Mouse (Mus musculus): ENCODE measurements around the gene Sdc3. TPM values are rescaled to one million over a fixed set of nuclear protein-coding genes. Genes with fewer than 3 reads are reported as not detected.

The Sdc3 gene
- polyA plus RNA-seq, 1 experiment, result 18.1 TPM

- 15% methylated on average over 2 of the region's 2 CpGs for WGBS
- H3K27ac ChIP-seq (ENCODE audit: control insufficient read depth, insufficient read depth, low read depth, low read length, poor library complexity), result peak overlapping the region; percentile 50; the same call in 1 of the 2 replicates
These were observed 9.8 kb upstream of the Sdc3 start for GRCm38 (mm10) chr4:130782492-130782891.

GRCm38 (mm10) chr4:130784755-130785154 is 7.6 kb upstream of the Sdc3 start:
- no peak for TF ChIP-seq POLR2A (IDR thresholded peaks at IDR 0.05; ENCODE audit: borderline replicate concordance, control insufficient read depth, low read depth, low read length)
- TF ChIP-seq CTCF (IDR thresholded peaks at IDR 0.05; ENCODE audit: control insufficient read depth, insufficient read depth, low read length), result peak; percentile 62
- no peak overlapping the region for H3K4me3 ChIP-seq (replicated peaks; ENCODE audit: control insufficient read depth, low read depth, low read length)
- no peaks in the 10 kb centered on the region for H3K4me1 ChIP-seq (ENCODE audit: control insufficient read depth, insufficient read depth, low read length)
- H3K27ac ChIP-seq (ENCODE audit: control insufficient read depth, insufficient read depth, low read depth, low read length, poor library complexity), result no peak overlapping the region
- WGBS, result 19% methylated on average over 4 of the region's 4 CpGs

More at GRCm38 (mm10) chr4:130782492-130782891, 9.8 kb upstream of the Sdc3 start:
- TF ChIP-seq CTCF (IDR thresholded peaks at IDR 0.05; ENCODE audit: control insufficient read depth, insufficient read depth, low read length) (no peak), POLR2A (IDR thresholded peaks at IDR 0.05; ENCODE audit: borderline replicate concordance, control insufficient read depth, low read depth, low read length) (no peak)
- Histone ChIP-seq H3K4me3 (replicated peaks; ENCODE audit: control insufficient read depth, low read depth, low read length) (no peak overlapping the region), H3K4me1 (ENCODE audit: control insufficient read depth, insufficient read depth, low read length) (no peaks in the 10 kb centered on the region)

- Histone ChIP-seq H3K4me3 (replicated peaks; ENCODE audit: control insufficient read depth, low read depth, low read length) (no peak overlapping the region), H3K4me1 (ENCODE audit: control insufficient read depth, insufficient read depth, low read length) (no peaks in the 10 kb centered on the region), H3K27ac (ENCODE audit: control insufficient read depth, insufficient read depth, low read depth, low read length, poor library complexity) (no peak overlapping the region)
- WGBS, result 62% methylated on average over 5 of the region's 5 CpGs
- no peak for TF ChIP-seq CTCF (IDR thresholded peaks at IDR 0.05; ENCODE audit: control insufficient read depth, insufficient read depth, low read length)
- no peak for TF ChIP-seq POLR2A (IDR thresholded peaks at IDR 0.05; ENCODE audit: borderline replicate concordance, control insufficient read depth, low read depth, low read length)
These were observed 4.8 kb upstream of the Sdc3 start for GRCm38 (mm10) chr4:130787530-130787929.

GRCm38 (mm10) chr4:130790180-130790579 is 2.2 kb upstream of the Sdc3 start:
- TF ChIP-seq CTCF (IDR thresholded peaks at IDR 0.05; ENCODE audit: control insufficient read depth, insufficient read depth, low read length) (peak; percentile 85), POLR2A (IDR thresholded peaks at IDR 0.05; ENCODE audit: borderline replicate concordance, control insufficient read depth, low read depth, low read length) (no peak)
- H3K27ac ChIP-seq (ENCODE audit: control insufficient read depth, insufficient read depth, low read depth, low read length, poor library complexity), result no peak overlapping the region
- no peak overlapping the region for H3K4me3 ChIP-seq (replicated peaks; ENCODE audit: control insufficient read depth, low read depth, low read length)
- peaks cover 2% of the 10 kb centered on the region for H3K4me1 ChIP-seq (ENCODE audit: control insufficient read depth, insufficient read depth, low read length)
- 10% methylated on average over 6 of the region's 6 CpGs for WGBS

DNA sequence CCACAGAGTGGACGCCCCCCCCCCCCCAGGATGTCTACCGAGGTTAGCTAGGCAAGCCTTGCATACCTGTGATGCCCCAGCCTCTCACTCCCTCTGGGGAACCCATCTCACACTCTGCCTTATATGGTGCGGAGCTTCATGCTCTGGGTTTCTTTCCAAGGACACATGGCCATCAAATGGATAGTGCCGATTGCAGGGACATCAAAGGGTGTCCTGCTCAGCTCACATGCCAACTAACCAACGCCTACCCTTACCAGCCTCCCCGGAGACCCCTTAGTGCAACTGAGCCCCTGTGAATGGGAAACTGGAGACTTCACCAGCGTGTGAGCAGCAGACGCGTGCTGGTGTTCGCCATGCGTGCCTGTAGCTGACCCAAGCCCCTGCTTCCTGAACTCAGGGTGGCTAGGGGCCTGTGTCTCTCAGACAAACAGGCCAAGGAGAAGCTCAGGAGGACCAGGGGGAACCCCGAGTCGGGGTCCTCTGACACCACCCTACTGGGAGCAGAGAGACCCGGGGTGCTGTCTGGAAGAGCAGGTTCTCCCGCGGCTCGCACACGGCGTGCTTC is 444 bp upstream of the Sdc3 start:
- no peak for TF ChIP-seq POLR2A (IDR thresholded peaks at IDR 0.05; ENCODE audit: borderline replicate concordance, control insufficient read depth, low read depth, low read length)
- no peak for TF ChIP-seq CTCF (IDR thresholded peaks at IDR 0.05; ENCODE audit: control insufficient read depth, insufficient read depth, low read length)
- 9% methylated on average over 19 of the region's 19 CpGs for WGBS
- Histone ChIP-seq H3K4me3 (replicated peaks; ENCODE audit: control insufficient read depth, low read depth, low read length) (no peak overlapping the region), H3K4me1 (ENCODE audit: control insufficient read depth, insufficient read depth, low read length) (peaks cover 2% of the 10 kb centered on the region), H3K27ac (ENCODE audit: control insufficient read depth, insufficient read depth, low read depth, low read length, poor library complexity) (peak overlapping the region; percentile 21; the same call in 1 of the 2 replicates)

DNA sequence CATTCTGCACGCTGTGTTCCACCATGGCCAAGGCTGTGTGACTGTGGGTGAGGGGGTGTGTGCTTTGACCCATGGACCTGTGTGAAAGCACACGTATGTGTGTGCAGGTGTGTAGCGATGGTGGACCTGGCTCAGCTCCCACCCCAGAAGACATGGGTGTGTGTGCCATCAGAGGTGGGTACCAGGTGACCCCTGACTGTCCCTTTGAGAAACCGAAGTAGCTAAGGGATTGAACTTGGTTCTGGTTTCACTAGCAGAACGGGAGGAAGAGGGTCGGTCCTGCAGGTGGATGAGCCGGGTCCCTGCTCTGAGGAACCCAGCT is 804 bp downstream of the Sdc3 start:
- TF ChIP-seq POLR2A (IDR thresholded peaks at IDR 0.05; ENCODE audit: borderline replicate concordance, control insufficient read depth, low read depth, low read length) (no peak), CTCF (IDR thresholded peaks at IDR 0.05; ENCODE audit: control insufficient read depth, insufficient read depth, low read length) (no peak)
- peak overlapping the region; percentile 63 for H3K4me3 ChIP-seq (replicated peaks; ENCODE audit: control insufficient read depth, low read depth, low read length)
- H3K27ac ChIP-seq (ENCODE audit: control insufficient read depth, insufficient read depth, low read depth, low read length, poor library complexity), result peak overlapping the region; percentile 14; the same call in 1 of the 2 replicates
- peaks cover 2% of the 10 kb centered on the region for H3K4me1 ChIP-seq (ENCODE audit: control insufficient read depth, insufficient read depth, low read length)
- WGBS, result 30% methylated on average over 7 of the region's 7 CpGs

DNA sequence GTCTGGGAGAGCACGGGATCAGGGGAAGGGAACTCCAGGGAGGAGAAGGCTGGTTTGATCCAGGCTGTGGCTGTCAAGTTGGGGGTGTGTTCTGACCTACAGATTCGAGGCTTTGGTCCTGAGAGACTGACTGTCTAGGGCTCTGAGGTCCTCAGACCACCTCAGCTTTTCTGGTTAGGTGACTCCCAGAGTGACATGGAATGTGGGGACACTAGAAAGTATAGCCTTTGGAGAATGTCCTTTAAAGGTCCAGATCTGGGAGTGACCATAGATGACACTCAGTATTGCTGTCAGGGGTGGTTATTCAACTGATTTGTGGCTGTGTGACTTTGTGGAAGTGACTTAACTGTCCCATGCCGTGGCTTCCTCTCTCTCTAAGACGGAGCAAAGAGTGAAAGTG is 2.4 kb downstream of the Sdc3 start:
- Histone ChIP-seq H3K27ac (ENCODE audit: control insufficient read depth, insufficient read depth, low read depth, low read length, poor library complexity) (no peak overlapping the region), H3K4me1 (ENCODE audit: control insufficient read depth, insufficient read depth, low read length) (peaks cover 4% of the 10 kb centered on the region), H3K4me3 (replicated peaks; ENCODE audit: control insufficient read depth, low read depth, low read length) (no peak overlapping the region)
- TF ChIP-seq POLR2A (IDR thresholded peaks at IDR 0.05; ENCODE audit: borderline replicate concordance, control insufficient read depth, low read depth, low read length) (no peak), CTCF (IDR thresholded peaks at IDR 0.05; ENCODE audit: control insufficient read depth, insufficient read depth, low read length) (no peak)
- WGBS, result 14% methylated on average over 4 of the region's 4 CpGs

- no peak overlapping the region for H3K27ac ChIP-seq (ENCODE audit: control insufficient read depth, insufficient read depth, low read depth, low read length, poor library complexity)
- no peak overlapping the region for H3K4me3 ChIP-seq (replicated peaks; ENCODE audit: control insufficient read depth, low read depth, low read length)
- H3K4me1 ChIP-seq (ENCODE audit: control insufficient read depth, insufficient read depth, low read length), result peaks cover 4% of the 10 kb centered on the region
- 87% methylated on average over 6 of the region's 6 CpGs for WGBS
- TF ChIP-seq POLR2A (IDR thresholded peaks at IDR 0.05; ENCODE audit: borderline replicate concordance, control insufficient read depth, low read depth, low read length) (no peak), CTCF (IDR thresholded peaks at IDR 0.05; ENCODE audit: control insufficient read depth, insufficient read depth, low read length) (no peak)
These were observed 3.6 kb downstream of the Sdc3 start for GRCm38 (mm10) chr4:130795970-130796369.

Measured in bone marrow, adult 2 months (tissue).